Mouse (Mus musculus) heart, postnatal 0 days (tissue): ENCODE results near the gene Psmb7.

Experiments
- CTCF ChIP-seq: IDR thresholded peaks from 2 replicates; pipeline ENCODE4 v1.5.1; 2016; ENCODE audit warnings: antibody characterized with exemption, control low read depth, low read depth
- EP300 ChIP-seq: IDR thresholded peaks from 2 replicates; pipeline ENCODE4 v1.6.1; 2016; ENCODE audit warnings: antibody characterized with exemption, low read depth

- TF ChIP-seq CTCF (no peak), EP300 (no peak)
Observed at GRCm38 (mm10) chr2:38543158-38543557, 100.7 kb downstream of the Psmb7 start.
